Mouse (Mus musculus) spleen, adult 2 months (tissue): ENCODE data around the gene Ptpn7. TPM values are rescaled to one million over a fixed set of nuclear protein-coding genes. Genes with fewer than 3 reads are reported as not detected.

Experiments
- DNase-seq, 2 experiments: peaks; one replicate each; pipeline versions ENCODE4 v3.0.0 to v3.0.0-alpha.2; 2012 to 2021; ENCODE audit warnings: low spot score in 2 of 2, low read depth in 1 of 2
- H3K27ac ChIP-seq: fragments of 200-500 bp; 2 replicates; pipeline ENCODE4 v1.5.1; 2012; ENCODE audit warnings: low read length, inconsistent platforms; ENCODE audit not compliant: insufficient read depth
- H3K27me3 ChIP-seq: fragments of 200-500 bp; 2 replicates; pipeline ENCODE4 v1.6.1; 2012; ENCODE audit warnings: mild to moderate bottlenecking, moderate library complexity, low read length, inconsistent platforms; ENCODE audit not compliant: control insufficient read depth, insufficient read depth
- H3K36me3 ChIP-seq: fragments of 200-500 bp; 2 replicates; pipeline ENCODE4 v1.6.1; 2012; ENCODE audit warnings: mild to moderate bottlenecking, low read length, inconsistent platforms; ENCODE audit not compliant: control insufficient read depth, insufficient read depth
- H3K4me1 ChIP-seq: fragments of 200-500 bp; 2 replicates; pipeline ENCODE4 v1.6.1; 2011; ENCODE audit warnings: inconsistent platforms; ENCODE audit not compliant: control insufficient read depth, insufficient read depth, insufficient read length
- H3K4me3 ChIP-seq: fragments of 200-500 bp; 2 replicates; pipeline ENCODE4 v1.5.1; 2011; ENCODE audit warnings: mild to moderate bottlenecking, inconsistent platforms; ENCODE audit not compliant: insufficient read depth, insufficient read length; ENCODE audit errors: extremely low read depth
- CTCF ChIP-seq: fragments of 200-500 bp; IDR thresholded peaks from 2 replicates; pipeline ENCODE4 v1.5.1; 2011; ENCODE audit warnings: mild to moderate bottlenecking, inconsistent platforms; ENCODE audit not compliant: insufficient read depth, insufficient read length, insufficient replicate concordance; ENCODE audit errors: extremely low read depth
- POLR2A ChIP-seq: fragments of 200-500 bp; IDR thresholded peaks from 2 replicates; pipeline ENCODE4 v1.6.1; 2011; ENCODE audit warnings: low read depth, low read length, inconsistent platforms
- WGBS: fragments of 180-500 bp; shearing (Covaris S2); methylation state at CpG from one replicate; pipeline ENCODE4 v1.1.7; 2018; 5-methylcytosine and 5-hydroxymethylcytosine counted together
- polyA plus RNA-seq: library from polyadenylated mRNA; depleted of rRNA; stranded (reverse); fragments of >200 nt; gene quantifications from 2 replicates; pipeline ENCODE4 v1.2.3, GENCODE M21; 2012

The Ptpn7 gene
- polyA plus RNA-seq, 1 experiment = 33.4 TPM

- H3K4me3 ChIP-seq = no peak overlapping the region
- TF ChIP-seq POLR2A = no peak
- TF ChIP-seq CTCF = no peak
- WGBS = 78% methylated on average over 5 of the region's 5 CpGs
- H3K36me3 ChIP-seq = peaks cover 7% of the 10 kb centered on the region
- H3K27me3 ChIP-seq = no peaks in the 10 kb centered on the region
- H3K27ac ChIP-seq = no peak overlapping the region
- peaks cover 9% of the 10 kb centered on the region; the same call in 1 of the 2 replicates for H3K4me1 ChIP-seq
- no peak for DNase-seq
Observed at GRCm38 (mm10) chr1:135148996-135149395, 16.5 kb downstream of the Ptpn7 start.

DNA sequence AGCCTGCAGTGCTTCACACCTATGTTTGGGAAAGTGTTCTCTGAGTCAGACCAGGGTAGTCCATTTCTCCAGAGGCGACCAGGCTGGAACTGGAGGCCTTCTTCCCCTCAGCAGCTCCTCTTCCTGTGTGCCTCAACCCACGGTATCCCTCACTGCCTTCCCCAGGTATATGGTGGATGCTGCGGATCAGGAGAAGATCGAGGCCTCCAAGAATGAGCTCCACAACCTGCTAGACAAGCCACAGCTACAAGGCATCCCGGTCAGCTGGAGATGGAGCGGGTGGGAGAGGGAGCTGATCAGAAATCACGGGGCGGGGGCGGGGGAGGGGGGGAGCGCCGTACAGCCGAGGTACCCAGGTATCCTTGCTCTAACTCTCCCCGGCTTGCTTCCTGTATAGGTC is 21.5 kb downstream of the Ptpn7 start:
- H3K36me3 ChIP-seq = peaks cover 25% of the 10 kb centered on the region
- TF ChIP-seq POLR2A (no peak), CTCF (no peak)
- 65% methylated on average over 13 of the region's 13 CpGs for WGBS

DNA sequence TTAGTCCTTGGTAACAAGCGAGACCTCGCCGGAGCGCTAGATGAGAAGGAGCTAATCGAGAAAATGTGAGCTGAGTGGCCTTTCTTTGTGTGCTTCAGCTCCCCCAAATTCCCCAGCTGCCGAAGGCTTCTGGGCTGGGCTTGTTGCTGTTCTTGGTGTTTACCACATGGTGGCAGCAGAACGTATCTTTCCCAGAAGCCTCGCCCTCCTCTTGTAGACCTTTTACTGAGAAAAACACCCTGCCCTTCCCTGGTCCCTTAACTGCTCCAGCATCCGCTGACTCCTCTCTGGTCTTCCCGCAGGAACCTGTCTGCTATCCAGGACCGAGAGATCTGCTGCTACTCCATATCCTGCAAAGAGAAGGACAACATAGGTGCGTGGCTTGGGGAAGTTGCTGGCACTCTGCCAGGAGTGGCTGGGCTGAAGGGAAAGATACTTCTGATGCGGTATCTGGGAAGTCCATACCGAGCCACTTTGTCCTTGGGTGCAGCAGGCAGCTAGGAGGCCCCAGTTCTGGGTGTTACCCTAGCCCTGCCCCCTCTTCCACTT is 22.0 kb downstream of the Ptpn7 start:
- Histone ChIP-seq H3K36me3 (peaks cover 25% of the 10 kb centered on the region), H3K27ac (no peak overlapping the region), H3K4me3 (no peak overlapping the region), H3K27me3 (no peaks in the 10 kb centered on the region), H3K4me1 (no peaks in the 10 kb centered on the region)
- DNase-seq = peak; percentile 42
- TF ChIP-seq POLR2A = no peak
- TF ChIP-seq CTCF = peak; percentile 66; the same call in 1 of the 2 replicates
- WGBS = 16% methylated on average over 14 of the region's 14 CpGs

More for the DNA sequence above, 21.5 kb downstream of the Ptpn7 start:
- Histone ChIP-seq H3K4me1 (no peaks in the 10 kb centered on the region; the same call in 1 of the 2 replicates), H3K4me3 (no peak overlapping the region), H3K27ac (no peak overlapping the region), H3K27me3 (no peaks in the 10 kb centered on the region)
- no peak for DNase-seq

DNA sequence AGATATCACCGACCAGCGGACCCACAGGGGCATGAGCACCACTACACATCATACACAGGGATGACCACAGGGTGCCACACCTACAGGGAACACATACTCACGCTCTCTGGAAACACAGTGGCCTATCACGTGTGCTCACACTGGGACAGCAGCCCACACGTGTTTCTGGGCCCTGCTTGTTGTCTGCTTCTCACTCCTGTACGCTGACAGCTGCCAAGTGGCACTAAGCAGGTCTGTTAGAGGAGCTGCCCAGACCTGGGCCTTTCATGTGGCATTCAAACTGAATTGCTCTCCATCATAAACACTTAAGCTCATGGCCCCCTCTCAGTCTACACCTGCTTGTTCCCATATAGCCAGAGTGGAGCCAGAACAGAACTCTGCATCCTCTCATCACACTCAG is 23.8 kb downstream of the Ptpn7 start:
- H3K36me3 ChIP-seq = peaks cover 25% of the 10 kb centered on the region
- H3K4me3 ChIP-seq = no peak overlapping the region
- H3K4me1 ChIP-seq = no peaks in the 10 kb centered on the region
- H3K27ac ChIP-seq = no peak overlapping the region
- TF ChIP-seq CTCF (no peak), POLR2A (no peak)
- H3K27me3 ChIP-seq = no peaks in the 10 kb centered on the region
- 86% methylated on average over 6 of the region's 6 CpGs for WGBS
- DNase-seq = no peak

DNA sequence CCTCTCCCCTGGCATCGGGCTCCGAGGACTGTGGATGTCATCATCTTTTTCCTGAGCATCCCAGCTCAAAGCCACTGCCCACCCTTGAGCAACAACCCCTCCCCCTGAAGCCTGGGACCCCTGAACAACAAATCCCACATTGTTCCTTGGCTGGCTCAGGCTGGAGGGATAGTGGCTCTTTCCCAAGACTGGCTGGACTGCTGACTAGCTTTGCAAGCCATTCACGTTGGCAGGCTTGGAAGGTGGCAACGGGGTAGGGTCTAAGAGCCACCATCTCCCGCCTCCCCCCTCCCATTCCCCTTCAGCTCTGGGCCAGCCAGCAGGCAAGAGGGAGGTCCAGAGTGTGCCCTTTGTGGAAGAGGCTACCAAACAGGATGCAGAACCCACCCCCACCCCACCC is 26.1 kb downstream of the Ptpn7 start:
- TF ChIP-seq CTCF (no peak), POLR2A (no peak)
- Histone ChIP-seq H3K27me3 (no peaks in the 10 kb centered on the region), H3K4me1 (no peaks in the 10 kb centered on the region), H3K4me3 (no peak overlapping the region), H3K27ac (no peak overlapping the region), H3K36me3 (peaks cover 18% of the 10 kb centered on the region)
- WGBS = 76% methylated on average over 5 of the region's 5 CpGs
- no peak for DNase-seq

GRCm38 (mm10) chr1:135159074-135159473 is 26.6 kb downstream of the Ptpn7 start:
- Histone ChIP-seq H3K36me3 (peaks cover 18% of the 10 kb centered on the region), H3K4me3 (no peak overlapping the region), H3K27me3 (no peaks in the 10 kb centered on the region), H3K4me1 (no peaks in the 10 kb centered on the region), H3K27ac (no peak overlapping the region)
- WGBS = 87% methylated on average over 7 of the region's 7 CpGs
- TF ChIP-seq CTCF = no peak
- no peak for TF ChIP-seq POLR2A
- no peak for DNase-seq

DNA sequence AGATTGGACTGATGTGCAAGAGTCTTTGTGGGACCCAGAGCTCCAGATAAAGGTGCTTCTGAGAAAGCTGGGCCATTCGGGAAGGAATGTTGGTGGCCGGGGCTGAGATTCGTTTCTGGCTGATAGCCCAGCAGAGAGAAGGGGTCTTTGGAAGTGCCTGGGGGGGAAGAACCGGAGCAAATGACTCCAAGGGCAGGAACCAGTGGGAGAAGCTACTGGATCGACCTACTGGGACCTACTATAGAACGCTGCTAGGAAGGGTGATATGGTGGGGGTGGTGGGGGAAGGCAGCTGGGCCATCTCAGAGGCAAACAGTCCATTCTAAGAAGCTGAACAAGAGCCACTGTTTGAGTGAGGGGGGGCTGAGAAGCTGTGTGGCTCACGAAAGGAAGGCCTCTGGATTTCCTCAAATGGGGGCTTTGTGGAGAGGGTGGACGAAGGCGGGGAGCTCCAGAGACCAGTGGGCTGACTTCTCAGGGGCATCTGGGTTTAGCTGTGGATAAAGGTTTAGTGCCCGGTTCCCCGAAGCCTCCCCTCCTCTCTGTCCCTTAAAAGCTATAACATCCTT is 27.1 kb downstream of the Ptpn7 start:
- no peak for DNase-seq
- Histone ChIP-seq H3K4me3 (no peak overlapping the region), H3K27me3 (no peaks in the 10 kb centered on the region), H3K4me1 (no peaks in the 10 kb centered on the region), H3K27ac (no peak overlapping the region), H3K36me3 (peaks cover 17% of the 10 kb centered on the region)
- TF ChIP-seq CTCF (no peak), POLR2A (no peak)
- 91% methylated on average over 11 of the region's 11 CpGs for WGBS
